Mouse (Mus musculus): ENCODE data around the gene Thsd4. TPM values are rescaled to one million over a fixed set of nuclear protein-coding genes. Genes with fewer than 3 reads are reported as not detected.

Gene Thsd4
- polyA plus RNA-seq, 1 experiment: 0.97 TPM

DNA sequence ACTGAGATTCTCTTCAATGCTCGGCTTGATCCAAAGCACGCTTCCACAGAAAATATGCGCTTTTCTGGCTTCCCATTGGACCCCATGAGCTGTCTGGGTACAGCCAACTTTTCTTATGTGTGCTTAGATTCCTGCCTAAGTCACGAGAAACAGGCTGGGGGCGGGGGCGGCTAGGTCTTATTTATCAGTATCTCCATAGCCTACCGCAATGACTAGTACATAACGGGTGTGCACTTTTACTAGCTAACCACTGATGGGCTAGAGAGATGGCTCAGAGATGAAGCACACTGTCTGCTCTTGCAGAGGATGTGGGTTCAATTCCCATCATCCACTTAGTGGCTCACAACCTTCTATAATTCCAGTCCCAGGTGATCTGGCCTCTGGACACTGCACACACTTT lies 121.8 kb downstream of the Thsd4 start:
- 71% methylated on average over 8 of the region's 8 CpGs for WGBS
- no peak for TF ChIP-seq POLR2A (IDR thresholded peaks at IDR 0.05; ENCODE audit: borderline replicate concordance, control insufficient read depth, low read depth, low read length)
- TF ChIP-seq CTCF (IDR thresholded peaks at IDR 0.05; ENCODE audit: control insufficient read depth, insufficient read depth, low read length): no peak
- Histone ChIP-seq H3K4me1 (ENCODE audit: control insufficient read depth, insufficient read depth, low read length) (no peaks in the 10 kb centered on the region), H3K27ac (ENCODE audit: control insufficient read depth, insufficient read depth, low read depth, low read length, poor library complexity) (no peak overlapping the region), H3K4me3 (replicated peaks; ENCODE audit: control insufficient read depth, low read depth, low read length) (no peak overlapping the region)

DNA sequence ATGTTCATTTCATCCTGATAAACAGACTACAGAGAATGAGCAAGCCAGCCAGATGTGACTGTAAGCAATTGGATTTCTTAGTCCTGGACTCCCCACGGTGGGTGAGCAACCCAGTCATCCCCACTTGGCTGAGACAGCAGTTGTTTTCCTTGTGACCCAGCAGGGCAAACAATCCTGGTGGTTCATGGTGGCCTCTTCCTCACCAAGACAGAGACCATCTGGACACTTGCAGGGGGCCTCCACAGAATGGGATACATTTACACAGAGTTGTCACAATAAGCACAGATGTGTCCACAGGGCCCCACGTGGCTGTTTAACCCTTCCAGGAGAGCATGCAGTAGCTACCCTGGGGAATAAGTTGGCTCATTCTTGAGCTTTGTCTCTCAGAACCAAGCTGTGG lies 123.8 kb downstream of the Thsd4 start:
- Histone ChIP-seq H3K4me1 (ENCODE audit: control insufficient read depth, insufficient read depth, low read length) (no peaks in the 10 kb centered on the region), H3K27ac (ENCODE audit: control insufficient read depth, insufficient read depth, low read depth, low read length, poor library complexity) (no peak overlapping the region), H3K4me3 (replicated peaks; ENCODE audit: control insufficient read depth, low read depth, low read length) (no peak overlapping the region)
- TF ChIP-seq CTCF (IDR thresholded peaks at IDR 0.05; ENCODE audit: control insufficient read depth, insufficient read depth, low read length) (no peak), POLR2A (IDR thresholded peaks at IDR 0.05; ENCODE audit: borderline replicate concordance, control insufficient read depth, low read depth, low read length) (no peak)
- WGBS: 45% methylated on average over 2 of the region's 2 CpGs

DNA sequence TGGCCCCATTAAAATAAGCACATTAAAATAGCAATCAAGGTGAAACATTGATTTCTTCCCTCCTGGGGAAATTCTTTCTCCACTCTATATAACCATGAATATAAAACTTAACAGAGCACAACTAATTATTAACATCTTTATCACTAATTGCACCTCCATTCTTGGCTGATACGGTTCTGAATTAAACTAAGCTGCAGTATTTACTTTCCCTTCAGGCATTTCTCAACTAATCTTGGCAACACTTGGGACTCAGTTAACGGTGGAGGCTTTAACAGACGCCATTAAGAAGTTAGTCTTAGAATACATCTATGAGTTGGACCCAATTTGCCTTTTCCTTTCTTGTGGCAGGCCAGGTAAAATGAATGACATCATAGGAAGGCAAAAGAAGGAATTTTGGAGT lies 125.8 kb downstream of the Thsd4 start:
- H3K27ac ChIP-seq (ENCODE audit: control insufficient read depth, insufficient read depth, low read depth, low read length, poor library complexity): no peak overlapping the region
- no peak for TF ChIP-seq CTCF (IDR thresholded peaks at IDR 0.05; ENCODE audit: control insufficient read depth, insufficient read depth, low read length)
- no peak for TF ChIP-seq POLR2A (IDR thresholded peaks at IDR 0.05; ENCODE audit: borderline replicate concordance, control insufficient read depth, low read depth, low read length)
- H3K4me1 ChIP-seq (ENCODE audit: control insufficient read depth, insufficient read depth, low read length): no peaks in the 10 kb centered on the region
- H3K4me3 ChIP-seq (replicated peaks; ENCODE audit: control insufficient read depth, low read depth, low read length): no peak overlapping the region
- 81% methylated on average over 3 of the region's 3 CpGs for WGBS

DNA sequence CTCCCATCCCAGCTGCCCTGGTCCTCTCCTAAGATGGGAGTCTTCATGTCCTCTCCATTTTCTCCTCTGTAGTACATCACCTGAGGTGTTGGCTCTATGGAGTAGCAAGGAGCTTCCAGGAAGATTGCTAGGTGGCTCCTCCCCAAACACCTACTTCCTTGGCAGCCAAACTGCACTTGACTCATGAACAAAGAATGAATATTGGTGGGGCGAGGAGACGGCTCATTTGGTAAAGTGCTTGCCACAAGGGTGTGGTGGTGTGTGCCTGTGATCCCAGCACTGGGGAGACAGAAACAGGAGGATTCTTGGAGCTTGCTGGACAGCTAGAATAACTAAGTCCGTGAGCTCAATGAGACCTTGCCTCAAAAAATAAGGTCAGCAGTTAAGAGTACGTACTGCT lies 128.9 kb downstream of the Thsd4 start:
- Histone ChIP-seq H3K4me3 (replicated peaks; ENCODE audit: control insufficient read depth, low read depth, low read length) (no peak overlapping the region), H3K27ac (ENCODE audit: control insufficient read depth, insufficient read depth, low read depth, low read length, poor library complexity) (no peak overlapping the region), H3K4me1 (ENCODE audit: control insufficient read depth, insufficient read depth, low read length) (no peaks in the 10 kb centered on the region)
- TF ChIP-seq CTCF (IDR thresholded peaks at IDR 0.05; ENCODE audit: control insufficient read depth, insufficient read depth, low read length) (no peak), POLR2A (IDR thresholded peaks at IDR 0.05; ENCODE audit: borderline replicate concordance, control insufficient read depth, low read depth, low read length) (no peak)
- WGBS: 83% methylated on average over 4 of the region's 4 CpGs

DNA sequence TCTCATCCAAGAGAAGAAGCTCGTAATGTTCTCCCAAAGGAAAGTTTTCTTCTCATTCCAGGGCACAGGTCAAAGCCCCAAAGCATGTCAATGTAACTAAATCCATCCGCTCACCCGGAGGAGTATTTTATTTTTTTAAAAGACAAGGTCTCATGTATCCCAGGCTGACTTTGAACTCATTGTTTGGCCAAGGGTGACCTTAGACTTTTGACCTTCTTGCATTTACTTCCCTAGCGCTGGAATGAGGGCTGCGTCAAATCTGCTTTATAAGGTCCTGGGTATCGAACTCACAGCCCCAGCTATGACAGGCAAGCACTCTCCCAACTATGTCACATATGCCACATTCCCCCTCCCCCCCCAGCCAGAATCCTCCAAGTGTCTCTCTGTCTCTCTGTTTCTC lies 137.1 kb downstream of the Thsd4 start:
- H3K4me1 ChIP-seq (ENCODE audit: control insufficient read depth, insufficient read depth, low read length): no peaks in the 10 kb centered on the region
- 85% methylated on average over 6 of the region's 6 CpGs for WGBS
- TF ChIP-seq POLR2A (IDR thresholded peaks at IDR 0.05; ENCODE audit: borderline replicate concordance, control insufficient read depth, low read depth, low read length): no peak
- no peak for TF ChIP-seq CTCF (IDR thresholded peaks at IDR 0.05; ENCODE audit: control insufficient read depth, insufficient read depth, low read length)
- no peak overlapping the region for H3K27ac ChIP-seq (ENCODE audit: control insufficient read depth, insufficient read depth, low read depth, low read length, poor library complexity)
- no peak overlapping the region for H3K4me3 ChIP-seq (replicated peaks; ENCODE audit: control insufficient read depth, low read depth, low read length)

DNA sequence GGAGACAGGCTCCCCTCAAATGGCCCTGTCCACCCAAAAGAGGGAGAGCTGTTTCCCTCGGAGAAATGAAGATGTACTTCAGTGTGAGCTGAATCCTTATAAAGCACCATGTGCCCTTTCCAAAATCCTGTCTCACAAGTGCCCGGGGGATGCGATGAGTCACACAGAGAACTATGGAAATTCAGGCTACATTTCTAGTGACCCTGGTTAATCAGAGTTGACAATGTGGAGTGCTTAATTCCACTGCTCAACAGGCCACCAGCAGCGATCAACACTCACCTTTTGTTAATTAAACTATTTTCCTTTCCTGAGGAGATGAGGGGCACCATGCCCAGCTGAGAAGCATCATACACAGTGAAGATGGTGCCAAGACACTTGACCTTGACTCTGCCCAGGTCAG lies 138.9 kb downstream of the Thsd4 start:
- TF ChIP-seq CTCF (IDR thresholded peaks at IDR 0.05; ENCODE audit: control insufficient read depth, insufficient read depth, low read length) (no peak), POLR2A (IDR thresholded peaks at IDR 0.05; ENCODE audit: borderline replicate concordance, control insufficient read depth, low read depth, low read length) (no peak)
- 85% methylated on average over 4 of the region's 4 CpGs for WGBS
- H3K4me1 ChIP-seq (ENCODE audit: control insufficient read depth, insufficient read depth, low read length): no peaks in the 10 kb centered on the region
- H3K4me3 ChIP-seq (replicated peaks; ENCODE audit: control insufficient read depth, low read depth, low read length): no peak overlapping the region
- H3K27ac ChIP-seq (ENCODE audit: control insufficient read depth, insufficient read depth, low read depth, low read length, poor library complexity): no peak overlapping the region

DNA sequence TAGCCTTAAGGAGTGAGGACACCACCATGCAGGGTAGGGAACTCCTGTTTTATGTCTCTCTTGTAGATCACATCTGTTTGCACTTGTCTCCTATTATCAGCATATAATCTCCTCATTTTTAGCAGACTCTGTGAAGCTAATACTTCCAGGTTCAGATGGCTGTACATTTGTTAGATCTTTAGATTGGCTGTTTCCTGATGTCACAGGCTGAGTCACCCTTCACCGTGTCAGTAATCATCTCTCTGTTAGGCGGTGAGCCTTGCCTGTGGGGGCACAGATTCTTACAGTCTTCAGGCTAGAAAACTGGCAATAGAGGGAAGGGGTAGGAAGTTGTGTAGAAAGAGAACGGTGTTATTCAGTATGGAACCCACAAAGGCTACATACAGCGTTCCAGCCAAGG lies 139.3 kb downstream of the Thsd4 start:
- TF ChIP-seq CTCF (IDR thresholded peaks at IDR 0.05; ENCODE audit: control insufficient read depth, insufficient read depth, low read length) (no peak), POLR2A (IDR thresholded peaks at IDR 0.05; ENCODE audit: borderline replicate concordance, control insufficient read depth, low read depth, low read length) (no peak)
- 64% methylated on average over 4 of the region's 4 CpGs for WGBS
- Histone ChIP-seq H3K27ac (ENCODE audit: control insufficient read depth, insufficient read depth, low read depth, low read length, poor library complexity) (no peak overlapping the region), H3K4me1 (ENCODE audit: control insufficient read depth, insufficient read depth, low read length) (no peaks in the 10 kb centered on the region), H3K4me3 (replicated peaks; ENCODE audit: control insufficient read depth, low read depth, low read length) (no peak overlapping the region)

DNA sequence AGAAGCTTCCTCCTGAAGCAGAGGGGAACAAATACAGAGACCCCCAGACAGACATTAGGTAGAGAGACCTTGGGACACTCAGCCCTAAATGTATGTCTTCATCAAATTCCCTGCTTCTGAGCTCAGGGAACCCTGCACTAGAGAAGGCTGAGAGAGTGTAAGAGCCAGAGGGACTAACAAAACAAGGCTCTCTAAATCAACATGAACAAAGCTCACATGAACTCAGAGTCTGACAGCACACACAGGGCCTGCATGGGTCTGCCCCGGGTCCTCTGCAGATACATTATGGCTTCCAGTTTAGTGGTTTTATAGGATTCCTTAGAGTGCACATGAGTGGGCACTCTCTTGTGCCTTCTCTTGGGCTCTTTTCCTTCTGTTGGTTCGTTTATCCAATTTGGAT lies 140.8 kb downstream of the Thsd4 start:
- WGBS: 69% methylated on average over 2 of the region's 2 CpGs
- TF ChIP-seq CTCF (IDR thresholded peaks at IDR 0.05; ENCODE audit: control insufficient read depth, insufficient read depth, low read length) (no peak), POLR2A (IDR thresholded peaks at IDR 0.05; ENCODE audit: borderline replicate concordance, control insufficient read depth, low read depth, low read length) (no peak)
- Histone ChIP-seq H3K4me3 (replicated peaks; ENCODE audit: control insufficient read depth, low read depth, low read length) (no peak overlapping the region), H3K27ac (ENCODE audit: control insufficient read depth, insufficient read depth, low read depth, low read length, poor library complexity) (no peak overlapping the region), H3K4me1 (ENCODE audit: control insufficient read depth, insufficient read depth, low read length) (no peaks in the 10 kb centered on the region)

DNA sequence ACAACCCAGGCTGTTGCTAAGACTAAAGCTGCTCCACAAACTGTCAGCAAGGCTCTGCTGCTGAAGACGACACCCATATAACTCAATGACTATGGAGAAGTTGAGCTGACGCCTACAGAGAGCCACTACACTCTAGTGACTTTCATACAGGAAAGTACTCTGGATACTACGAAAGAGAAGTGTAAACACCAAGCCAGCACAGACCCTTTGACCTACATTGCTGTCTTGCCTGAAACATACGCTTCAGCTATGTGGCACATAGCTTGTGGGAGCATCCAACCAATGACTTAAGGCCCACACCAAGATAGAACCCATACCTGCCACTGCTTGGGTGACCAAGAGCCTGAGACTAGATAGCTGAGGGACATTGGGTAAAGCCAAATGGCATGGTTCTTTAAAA lies 141.3 kb downstream of the Thsd4 start:
- no peak for TF ChIP-seq CTCF (IDR thresholded peaks at IDR 0.05; ENCODE audit: control insufficient read depth, insufficient read depth, low read length)
- TF ChIP-seq POLR2A (IDR thresholded peaks at IDR 0.05; ENCODE audit: borderline replicate concordance, control insufficient read depth, low read depth, low read length): no peak
- WGBS: 82% methylated on average over 4 of the region's 4 CpGs
- no peaks in the 10 kb centered on the region for H3K4me1 ChIP-seq (ENCODE audit: control insufficient read depth, insufficient read depth, low read length)
- no peak overlapping the region for H3K27ac ChIP-seq (ENCODE audit: control insufficient read depth, insufficient read depth, low read depth, low read length, poor library complexity)
- no peak overlapping the region for H3K4me3 ChIP-seq (replicated peaks; ENCODE audit: control insufficient read depth, low read depth, low read length)
